Mouse (Mus musculus) cerebellum, postnatal 25 days (tissue): ENCODE results near the gene Tmem51.
"Not testable (repeated sequence)": the region's sequence is repeated elsewhere in the genome, so short reads cannot be mapped to it uniquely, and the experiment has no call there.

Experiments used
- DNase-seq, 2 experiments: peaks; one replicate each; pipeline ENCODE4 v3.0.0; 2021; ENCODE audit warnings: mixed read lengths in 2 of 2

The Tmem51 gene

DNA sequence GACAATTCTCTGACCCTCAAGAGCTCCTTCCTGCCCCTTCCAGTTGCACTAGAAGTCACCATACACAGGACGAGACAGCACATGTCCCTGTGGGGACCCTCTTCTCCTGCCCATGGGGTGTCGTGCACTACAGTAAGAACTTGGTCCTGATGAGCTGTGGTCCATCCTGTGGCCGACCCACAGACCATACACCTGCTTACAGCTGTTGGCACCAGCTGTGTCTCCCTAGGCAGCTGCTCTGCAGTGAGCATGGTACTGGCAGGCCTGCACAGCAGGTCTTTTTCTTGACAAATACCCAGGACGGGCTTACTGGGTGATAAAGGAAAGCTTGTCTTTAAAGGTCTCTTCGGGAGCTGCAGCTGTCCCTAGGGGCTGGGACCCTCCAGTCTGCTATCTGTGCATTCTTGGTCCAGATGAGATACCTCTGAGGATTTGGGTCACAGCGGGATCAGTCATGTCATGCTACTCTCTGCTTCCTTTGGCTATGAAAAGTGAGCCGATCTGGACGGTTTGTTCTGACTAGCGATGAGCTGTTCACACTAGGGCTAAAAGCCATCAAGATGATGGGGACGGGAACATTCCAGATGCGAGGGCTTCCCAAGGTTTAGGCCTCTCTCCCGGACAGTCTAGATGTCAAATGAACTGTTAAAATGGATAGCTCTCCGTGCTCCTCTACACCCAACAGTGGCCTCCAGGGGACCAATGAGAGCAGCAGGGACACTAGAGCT lies 24.8 kb downstream of the Tmem51 start:
- no peak for DNase-seq

DNA sequence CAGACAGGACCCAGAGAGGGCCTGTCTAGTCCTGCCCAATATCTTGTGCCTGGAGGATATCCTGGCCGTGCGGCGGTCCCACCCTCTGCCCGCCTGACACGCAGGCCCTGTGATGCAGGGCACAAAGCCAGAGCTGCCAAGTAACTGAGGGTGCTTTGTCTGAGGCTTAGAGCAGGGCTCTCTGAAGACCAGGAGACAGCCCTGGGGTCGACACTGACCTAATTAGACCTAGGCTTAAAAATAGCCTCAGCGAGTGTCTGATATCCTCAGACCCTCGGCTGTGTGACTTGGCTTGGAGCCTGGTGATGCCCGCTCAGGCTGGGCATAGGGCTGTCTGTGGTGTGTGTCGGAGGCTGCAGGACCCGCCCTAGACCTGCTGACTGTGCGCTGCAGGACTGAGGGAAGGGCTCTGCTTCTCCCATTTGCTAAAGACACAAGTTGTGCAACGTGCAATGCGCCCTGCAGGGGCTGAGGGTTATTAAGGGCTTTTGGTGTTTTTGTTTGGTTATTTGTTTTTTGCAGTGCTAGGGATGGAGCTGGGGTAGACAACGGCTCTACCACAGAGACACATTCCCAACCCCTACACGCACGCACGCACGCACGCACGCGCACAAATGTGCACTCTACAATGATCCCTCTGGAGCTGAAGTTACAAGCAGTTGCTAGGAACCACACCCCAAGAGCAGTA lies 26.4 kb downstream of the Tmem51 start:
- DNase-seq, result peak; percentile 68 to 75

DNA sequence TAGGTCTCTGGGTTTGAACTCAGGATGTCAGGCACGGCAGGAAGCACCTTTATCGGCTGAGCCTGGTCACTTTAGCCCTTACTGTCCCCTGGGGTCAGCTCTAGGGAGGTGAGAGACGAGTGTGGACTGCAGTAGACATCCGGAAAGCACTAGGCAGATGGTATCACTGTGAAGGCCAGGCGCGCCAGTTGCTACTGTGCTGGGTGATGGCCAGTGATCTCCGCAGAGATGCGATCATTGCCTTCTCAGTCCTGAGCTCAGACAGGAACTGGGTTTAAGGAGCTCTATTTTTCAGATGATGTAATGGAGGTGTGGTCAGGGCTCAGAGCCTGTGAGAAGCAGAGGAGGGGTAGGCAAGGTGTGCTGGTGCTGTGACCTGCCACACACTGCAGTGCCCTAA lies 28.5 kb downstream of the Tmem51 start:
- peak; percentile 84 to 86 for DNase-seq

DNA sequence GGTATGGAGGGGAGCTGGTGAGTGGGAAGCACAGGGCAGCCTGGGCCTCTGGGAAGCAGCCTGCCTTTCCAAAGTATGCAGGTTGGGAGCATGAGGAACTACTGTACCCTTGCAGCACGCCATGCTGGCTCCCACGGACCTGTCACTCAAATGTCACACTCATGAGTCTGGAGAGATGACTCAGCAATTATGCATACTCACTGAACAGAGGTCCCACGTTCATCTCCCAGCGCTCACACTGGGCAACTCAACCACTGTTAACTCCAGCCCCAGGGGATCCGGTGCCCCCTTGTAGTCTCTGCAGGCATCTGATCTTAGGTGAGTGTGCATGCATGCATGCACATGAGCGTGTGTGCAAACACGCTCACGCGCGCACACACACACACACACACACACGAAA lies 29.5 kb downstream of the Tmem51 start:
- DNase-seq, result no peak

DNA sequence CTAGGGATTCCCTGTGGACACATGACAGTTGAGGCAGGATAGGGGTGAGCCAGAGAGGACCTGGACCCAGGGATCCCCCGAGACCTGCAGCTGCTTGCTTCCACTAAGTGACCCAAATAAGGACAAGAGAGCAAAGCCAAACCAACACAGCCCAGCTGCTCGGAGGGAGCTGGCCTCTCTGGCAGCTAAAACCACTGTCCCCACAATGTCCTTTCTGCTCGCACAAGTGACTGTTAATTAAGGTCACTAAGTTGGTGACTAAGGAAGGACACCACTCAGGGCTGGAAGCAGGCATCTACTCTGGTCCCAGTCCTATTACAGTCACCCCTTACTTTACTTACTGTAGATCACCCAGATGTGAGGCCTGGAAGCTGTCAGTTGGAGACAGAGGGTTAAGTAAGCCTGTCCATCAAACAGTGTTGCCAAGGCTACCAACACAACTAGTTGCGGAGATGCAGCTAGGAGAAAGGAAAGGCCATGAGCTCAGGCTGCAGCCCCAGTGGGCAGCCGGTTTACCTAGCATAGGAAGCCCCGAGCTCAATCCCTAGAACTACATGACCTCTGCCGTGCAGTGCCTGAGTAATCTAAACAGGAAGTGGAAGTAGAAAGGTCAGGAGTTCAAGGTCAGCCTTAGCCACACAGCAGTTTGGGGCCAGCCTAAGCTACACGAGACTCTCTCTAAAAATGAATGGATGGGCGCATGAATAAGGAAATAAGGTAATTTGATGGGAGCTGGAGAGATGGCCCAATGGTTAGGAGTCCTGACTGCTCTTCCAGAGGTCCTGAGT lies 30.2 kb downstream of the Tmem51 start:
- no peak for DNase-seq

DNA sequence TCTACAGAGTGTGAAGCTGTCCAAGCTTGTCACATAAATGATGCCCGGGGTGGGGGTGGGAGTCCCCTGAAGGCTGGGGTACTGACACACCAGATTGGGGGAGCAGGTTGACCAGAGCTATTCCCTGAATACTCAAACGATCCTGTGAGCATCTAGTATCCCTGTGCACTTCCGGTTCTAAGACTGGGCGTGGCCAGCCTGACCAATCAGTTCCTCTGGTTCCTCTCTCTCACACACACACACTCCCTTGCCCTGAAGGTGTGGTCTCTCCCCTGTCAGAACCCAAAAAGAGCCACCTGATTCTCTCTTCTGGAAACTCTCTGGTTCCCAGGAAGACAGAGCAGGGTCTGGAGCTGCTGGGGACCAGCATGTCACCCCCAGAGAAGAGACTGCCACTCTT lies 30.8 kb downstream of the Tmem51 start:
- DNase-seq, result no peak

DNA sequence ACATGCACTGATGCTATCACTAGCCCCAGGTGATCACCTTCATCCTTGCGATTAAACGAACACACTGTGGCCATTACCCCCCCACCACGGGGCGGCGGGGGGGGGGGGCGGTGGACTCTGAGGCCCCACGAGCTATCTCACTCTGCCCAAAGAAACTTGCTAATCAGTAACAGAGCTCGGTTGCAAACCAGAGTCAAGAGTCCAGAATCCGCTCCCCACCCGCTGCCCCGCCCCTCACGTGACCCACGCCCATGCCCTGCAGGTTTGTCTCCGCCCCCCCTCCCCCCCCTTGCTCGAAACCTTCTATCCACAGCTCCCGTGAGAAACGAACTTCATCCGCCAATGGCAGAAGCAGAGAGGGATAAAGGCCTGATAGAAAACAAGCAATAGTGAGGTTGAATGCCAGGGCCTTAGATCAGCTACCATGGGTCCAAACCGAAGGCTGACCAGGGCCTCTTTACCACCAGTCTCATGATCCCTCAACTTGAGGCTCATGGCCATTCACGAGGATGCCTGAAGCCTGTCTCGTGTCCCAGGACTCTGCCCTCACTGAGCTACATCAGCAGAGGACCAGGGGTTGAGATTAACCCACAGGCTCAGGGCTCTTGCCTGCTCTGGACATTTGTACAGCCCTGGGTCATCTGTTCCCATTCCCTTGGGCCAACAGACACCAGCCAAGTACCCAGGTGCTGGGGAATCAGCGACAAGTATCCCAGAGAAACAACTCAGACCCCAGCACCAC lies 31.5 kb downstream of the Tmem51 start:
- DNase-seq, result no peak

DNA sequence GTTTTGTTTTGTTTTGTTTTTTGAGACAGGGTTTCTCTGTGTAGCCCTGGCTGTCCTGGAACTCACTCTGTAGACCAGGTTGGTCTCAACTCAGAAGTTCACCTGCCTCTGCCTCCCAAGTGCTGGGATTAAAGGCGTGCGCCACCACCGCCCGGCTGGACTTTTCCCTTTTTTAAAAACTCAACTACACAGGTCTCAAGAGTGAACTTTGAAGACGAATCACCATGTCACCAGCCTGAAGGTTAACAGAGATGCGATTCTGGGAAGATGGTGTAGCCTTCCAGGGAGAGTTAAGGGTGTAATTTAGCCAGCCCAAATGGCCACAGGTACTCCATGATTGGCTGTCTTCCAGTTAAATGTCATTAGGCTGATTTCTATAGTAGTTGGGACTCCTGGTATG lies 32.2 kb downstream of the Tmem51 start:
- DNase-seq, result not testable (repeated sequence)

DNA sequence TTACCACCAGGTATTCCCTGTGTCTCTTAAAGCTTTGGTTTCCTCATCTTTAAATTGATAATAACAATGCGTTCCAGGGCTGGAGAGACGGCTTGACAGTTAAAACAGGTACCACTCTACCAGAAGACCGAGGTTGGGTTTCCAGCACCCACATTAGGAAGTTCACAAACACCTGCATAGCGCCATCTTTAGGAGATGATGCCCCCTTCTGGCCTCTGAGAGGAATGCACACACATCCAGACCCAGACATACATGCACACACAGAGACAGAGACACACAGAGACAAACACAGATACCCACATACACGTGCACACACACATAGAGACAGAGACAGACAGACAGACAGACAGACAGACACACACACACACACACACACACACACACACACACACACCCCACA lies 34.1 kb downstream of the Tmem51 start:
- DNase-seq, result no peak

DNA sequence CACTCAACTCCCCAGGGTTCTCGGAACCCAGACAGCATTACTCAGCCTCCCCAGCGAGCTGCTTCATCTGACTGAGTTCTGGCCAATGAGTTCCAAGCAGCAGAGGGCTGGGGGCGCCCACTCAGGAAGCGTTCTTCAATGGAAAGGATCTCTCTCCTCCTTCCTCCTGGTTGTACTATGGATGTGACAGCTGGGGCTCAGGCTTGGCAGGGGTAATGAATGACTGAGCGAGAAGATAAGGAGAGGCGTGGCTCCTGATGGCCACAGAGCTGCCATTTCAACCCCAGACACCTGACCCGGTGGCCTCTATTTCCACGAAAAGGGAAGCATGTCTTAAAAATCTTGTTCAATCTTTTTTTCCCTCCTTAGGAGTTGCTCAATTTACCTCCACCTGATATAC lies 35.7 kb downstream of the Tmem51 start:
- no peak for DNase-seq

DNA sequence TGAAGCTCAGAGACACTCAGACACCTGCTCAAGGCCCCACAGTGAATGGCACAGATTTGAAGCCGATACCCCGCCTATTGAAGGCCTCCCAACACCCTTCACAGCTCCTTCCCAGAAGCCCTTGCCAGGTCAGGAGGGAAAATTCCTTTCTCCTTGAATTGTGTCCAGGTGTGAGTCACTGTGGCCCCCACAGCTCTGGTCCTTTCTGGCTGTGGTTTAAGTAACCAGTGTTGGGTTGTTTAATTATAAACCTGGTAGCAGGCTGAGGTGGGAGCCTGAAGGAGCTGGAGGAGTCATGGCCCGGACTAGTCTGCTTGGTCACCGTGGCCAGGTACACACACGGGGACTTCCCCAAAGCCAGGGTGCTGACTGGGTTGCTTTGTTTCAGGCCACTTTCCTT lies 37.1 kb downstream of the Tmem51 start:
- no peak for DNase-seq

DNA sequence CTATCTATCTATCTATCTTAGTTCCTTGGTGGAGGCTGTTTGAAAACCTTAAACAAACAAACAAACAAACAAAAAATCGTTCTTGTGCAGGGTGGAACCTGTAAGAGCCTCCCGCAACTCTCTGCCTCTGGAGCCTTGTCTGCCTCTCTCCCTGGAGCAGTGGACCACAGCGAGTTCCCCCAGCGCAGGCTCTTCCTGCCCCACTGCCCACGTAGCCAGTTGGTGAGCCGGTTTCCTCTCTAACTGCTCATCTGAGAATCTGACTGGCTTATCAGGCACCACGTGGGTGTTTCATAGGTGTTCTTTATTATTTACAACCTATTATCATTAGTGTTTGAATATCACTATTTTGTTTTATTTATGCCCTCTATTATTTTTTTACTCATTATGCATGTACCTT lies 37.6 kb downstream of the Tmem51 start:
- no peak for DNase-seq

DNA sequence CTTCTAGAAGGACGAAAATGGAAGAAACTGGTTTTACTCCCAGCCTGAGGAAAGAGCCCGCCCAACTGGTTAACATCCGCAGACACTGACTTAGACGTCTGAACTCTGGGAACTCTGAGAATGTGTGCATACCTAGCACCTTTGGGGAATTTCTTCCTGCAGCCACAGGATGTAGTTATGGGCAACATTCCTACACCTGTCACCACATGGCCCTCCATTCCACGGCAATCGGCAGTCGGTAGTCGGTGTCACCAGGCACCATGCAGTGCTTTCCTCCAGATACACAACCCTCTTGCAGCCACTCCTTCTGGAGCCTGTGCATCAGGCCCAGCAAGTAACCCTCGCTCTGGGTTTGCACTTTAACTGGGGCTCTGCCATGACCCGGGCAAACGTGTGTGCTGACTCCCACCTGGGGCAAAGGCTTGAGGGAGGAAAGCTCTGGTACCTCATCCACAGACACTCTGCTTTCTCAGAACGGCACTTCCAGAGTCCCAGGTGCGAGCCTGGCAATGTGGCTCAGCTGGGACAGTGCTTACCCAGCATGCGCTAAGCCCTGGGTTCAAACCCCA lies 38.4 kb downstream of the Tmem51 start:
- DNase-seq, result no peak

DNA sequence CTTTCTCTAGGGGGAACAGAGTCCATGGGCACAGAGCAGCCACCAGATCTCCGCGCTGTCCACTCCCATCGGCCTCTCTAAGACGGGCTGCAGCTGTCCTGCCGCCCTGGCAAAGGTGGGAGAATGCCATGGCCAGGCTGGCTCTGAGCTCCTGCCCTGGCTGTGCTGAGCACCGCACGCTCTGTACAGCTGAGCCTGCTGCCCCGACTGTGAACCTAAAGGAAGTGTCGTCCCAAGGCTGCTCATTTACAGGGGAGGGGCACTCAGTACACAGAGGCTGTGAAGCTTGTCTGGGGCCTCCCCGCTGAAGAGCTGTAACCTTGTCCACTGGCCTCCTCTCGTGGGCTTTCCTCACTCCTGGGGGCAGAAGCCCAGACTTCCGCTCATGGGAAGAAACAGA lies 39.7 kb downstream of the Tmem51 start:
- DNase-seq, result no peak

DNA sequence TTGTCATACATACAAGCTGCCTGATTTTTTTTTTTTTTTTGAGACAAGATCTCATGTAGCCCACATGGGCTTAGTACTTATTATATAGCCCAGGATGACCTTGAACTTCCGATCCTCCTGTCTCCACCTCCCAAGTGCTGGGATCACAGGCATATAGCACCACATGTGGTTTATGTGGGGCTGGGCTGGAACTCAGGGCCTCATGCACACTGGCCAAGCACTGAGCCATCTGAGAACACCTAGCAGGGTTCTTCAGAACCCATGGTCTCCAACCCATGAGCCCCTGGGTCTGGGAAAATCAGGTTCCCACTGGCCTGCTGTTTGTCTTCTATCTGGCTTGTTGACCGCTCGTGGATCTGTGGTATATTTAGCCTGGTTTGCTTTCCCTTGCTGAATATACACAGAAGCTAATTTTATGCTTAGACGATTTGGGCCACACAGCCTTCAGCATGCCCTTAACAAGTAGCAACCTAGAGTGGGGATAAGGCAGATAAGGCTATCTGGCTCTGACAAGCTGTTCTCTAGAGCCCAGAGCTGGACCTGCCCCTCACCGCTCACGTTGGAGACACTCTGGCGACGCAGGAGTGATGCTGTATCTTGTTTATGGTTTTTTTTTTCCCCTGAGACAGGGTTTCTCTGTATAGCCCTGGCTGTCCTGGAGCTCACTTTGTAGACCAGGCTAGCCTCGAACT lies 44.3 kb downstream of the Tmem51 start:
- DNase-seq, result no peak

DNA sequence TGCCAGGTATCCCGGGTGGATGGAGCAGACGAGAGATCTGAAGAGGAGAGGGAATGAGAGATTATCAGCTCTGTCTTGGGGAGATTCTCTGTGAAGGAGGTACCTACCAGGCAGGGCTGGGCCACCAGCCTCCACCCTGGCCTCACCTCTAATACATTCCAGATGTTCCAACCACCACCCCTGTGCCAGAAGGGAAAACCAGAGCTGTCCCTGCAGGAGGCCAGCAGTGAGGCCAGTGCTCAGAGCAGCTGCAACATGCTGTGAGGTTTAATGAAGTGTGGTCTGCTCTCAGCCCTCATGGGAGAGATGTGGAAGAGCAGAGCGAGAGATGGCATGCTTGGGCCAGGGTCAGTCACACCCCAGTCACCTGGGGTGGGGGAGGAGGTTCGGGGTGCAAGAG lies 46.2 kb downstream of the Tmem51 start:
- DNase-seq, result no peak

DNA sequence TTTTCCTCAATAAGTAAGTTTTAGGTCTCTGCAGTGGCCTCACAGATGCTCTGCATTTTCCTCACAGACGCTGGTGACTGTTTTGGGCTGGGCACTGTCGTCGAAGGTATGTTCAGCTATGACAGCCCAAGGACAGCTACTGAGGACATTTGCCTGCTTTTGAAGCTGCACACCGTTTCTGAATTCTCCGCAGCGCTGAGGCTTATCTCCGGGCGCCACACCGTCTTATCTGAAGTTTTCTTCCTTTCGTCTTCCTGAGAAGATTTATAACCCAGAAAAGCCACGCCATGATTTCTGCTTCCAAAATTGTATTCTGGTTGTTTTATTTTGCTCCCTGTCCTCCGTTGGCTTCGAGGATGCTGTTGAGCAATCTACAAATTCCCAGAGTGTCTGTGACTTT lies 55.6 kb downstream of the Tmem51 start:
- no peak for DNase-seq

DNA sequence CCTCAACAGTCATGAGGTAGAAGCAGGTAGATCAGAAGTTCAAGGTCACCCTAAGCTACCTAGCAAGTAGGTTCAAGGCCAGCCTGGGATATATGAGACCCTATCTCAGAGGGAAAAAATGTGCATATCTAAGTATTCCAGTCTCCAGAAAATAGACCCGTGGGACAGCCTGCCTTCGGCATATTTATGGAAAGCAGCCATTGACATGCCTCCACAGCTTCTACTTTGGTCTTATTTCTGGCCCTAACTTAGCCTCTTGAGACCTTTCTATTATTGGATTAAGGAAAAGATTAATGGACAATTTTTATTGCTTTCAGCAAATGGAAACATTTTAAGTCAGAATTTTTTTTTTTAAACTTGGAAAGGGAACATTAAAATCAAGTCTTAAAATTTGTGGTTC lies 57.1 kb downstream of the Tmem51 start:
- DNase-seq, result no peak

DNA sequence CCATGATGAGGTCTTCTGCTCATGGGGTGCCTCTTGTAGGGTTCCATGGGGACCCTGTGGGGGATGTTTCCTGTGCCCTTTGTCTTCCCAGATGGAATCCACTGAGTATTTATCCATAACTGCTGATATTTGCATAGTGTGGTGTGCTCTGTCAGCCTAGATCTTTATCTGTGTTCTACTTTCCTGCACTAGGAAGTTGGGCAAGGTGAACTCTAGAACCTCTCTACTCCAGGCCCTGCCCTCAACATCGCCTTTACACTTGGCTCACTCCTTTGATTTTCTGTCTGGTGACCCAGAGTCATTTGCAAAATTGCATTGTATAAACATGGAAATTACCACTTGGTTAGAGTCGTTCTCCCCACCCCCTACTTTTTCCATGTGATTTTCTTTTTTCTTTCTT lies 59.6 kb downstream of the Tmem51 start:
- DNase-seq, result no peak

DNA sequence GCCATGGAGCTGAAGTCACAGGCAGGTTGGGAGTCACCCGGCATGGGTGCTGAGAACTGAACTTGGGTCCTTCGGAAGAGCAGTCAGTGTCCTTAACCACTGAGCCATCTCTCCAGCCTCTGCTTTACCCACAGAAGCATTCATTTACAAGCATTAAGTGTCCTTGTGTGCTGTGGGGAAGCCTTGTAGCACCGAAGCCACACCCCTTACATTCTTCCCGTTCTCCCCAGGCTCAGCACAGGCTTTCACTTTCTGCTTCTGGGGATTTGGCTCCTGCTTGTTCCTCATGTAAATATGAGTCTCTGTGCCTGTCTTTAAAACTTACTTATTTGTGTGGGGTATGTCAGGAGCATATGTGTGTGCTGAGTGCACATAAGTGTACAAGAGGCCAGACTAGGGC lies 60.9 kb downstream of the Tmem51 start:
- no peak for DNase-seq

DNA sequence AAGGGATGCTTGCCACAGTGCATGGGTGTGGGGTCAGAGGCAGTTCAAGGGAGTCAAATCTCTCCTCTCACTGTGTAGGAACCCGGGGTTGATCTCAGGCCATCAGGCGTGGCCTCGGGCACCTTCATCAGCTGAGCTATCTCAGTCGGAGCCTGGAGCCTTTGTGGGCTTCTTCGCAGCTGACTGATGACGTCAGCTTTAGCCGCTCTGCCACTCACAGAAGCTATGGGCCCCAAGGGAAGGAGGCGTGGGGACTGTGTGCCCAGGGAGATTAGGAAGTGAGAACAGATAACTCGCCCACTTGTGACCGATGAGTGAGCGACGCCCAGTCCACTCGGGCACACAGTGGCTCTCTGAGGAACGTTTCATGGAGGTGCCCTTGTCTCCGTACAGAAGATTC lies 66.4 kb downstream of the Tmem51 start:
- DNase-seq, result no peak
